Mouse (Mus musculus): Measurements from ENCODE around the gene Nudt4. TPM values are rescaled to one million over a fixed set of nuclear protein-coding genes. Genes with fewer than 3 reads are reported as not detected.

The Nudt4 gene
- polyA plus RNA-seq, 1 experiment from 2014 or later, result 98.6 TPM

GRCm38 (mm10) chr10:95508793-95509192 is 55.2 kb downstream of the Nudt4 start:
- Histone ChIP-seq H3K4me2 (replicated peaks) (no peak overlapping the region), H3K27ac (no peak overlapping the region), H3K36me3 (no peaks in the 10 kb centered on the region), H3K9me3 (no peaks in the 10 kb centered on the region; the same call in 1 of the 2 replicates), H3K9ac (no peak overlapping the region), H3K27me3 (no peaks in the 10 kb centered on the region), H3K4me1 (peaks cover under 1% of the 10 kb centered on the region), H3K4me3 (no peak overlapping the region)
- no peak for ATAC-seq (ENCODE audit: low FRiP score, low read depth)
- WGBS, result 82% methylated on average over 6 of the region's 6 CpGs

GRCm38 (mm10) chr10:95508126-95508525 is 55.8 kb downstream of the Nudt4 start:
- Histone ChIP-seq H3K36me3 (no peaks in the 10 kb centered on the region), H3K4me3 (no peak overlapping the region), H3K4me1 (no peaks in the 10 kb centered on the region), H3K27me3 (no peaks in the 10 kb centered on the region), H3K9ac (no peak overlapping the region), H3K27ac (no peak overlapping the region), H3K9me3 (no peaks in the 10 kb centered on the region; the same call in 1 of the 2 replicates), H3K4me2 (replicated peaks) (no peak overlapping the region)
- ATAC-seq (ENCODE audit: low FRiP score, low read depth), result no peak
- WGBS, result 80% methylated on average over 8 of the region's 8 CpGs

DNA sequence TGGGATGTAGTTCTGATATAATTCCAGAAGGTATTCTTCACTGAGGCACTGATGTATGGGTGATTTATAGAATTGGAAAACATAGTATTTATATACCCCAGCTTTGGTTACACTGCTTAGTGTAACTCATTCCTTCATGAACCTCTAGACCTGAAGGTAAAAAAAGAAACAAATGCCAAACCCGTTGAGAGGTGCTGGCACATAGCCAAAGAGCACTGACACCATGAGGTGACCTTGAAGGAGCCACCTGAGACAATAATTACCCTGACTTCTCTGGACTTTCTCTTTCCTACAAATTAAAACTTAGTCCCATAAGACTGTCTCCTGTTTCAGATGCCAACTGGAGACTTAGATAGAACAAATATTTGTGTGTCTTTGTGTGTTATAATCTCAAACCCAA is 59.6 kb downstream of the Nudt4 start:
- no peaks in the 10 kb centered on the region for H3K9me3 ChIP-seq
- H3K27ac ChIP-seq, result no peak overlapping the region
- H3K27me3 ChIP-seq, result no peaks in the 10 kb centered on the region
- no peaks in the 10 kb centered on the region for H3K36me3 ChIP-seq
- H3K4me2 ChIP-seq (replicated peaks), result no peak overlapping the region
- H3K9ac ChIP-seq, result no peak overlapping the region
- no peak for ATAC-seq (ENCODE audit: low FRiP score, low read depth)
- no peak overlapping the region for H3K4me3 ChIP-seq
- 21% methylated on average over 1 of the region's 1 CpGs for WGBS
- peaks cover 9% of the 10 kb centered on the region for H3K4me1 ChIP-seq

DNA sequence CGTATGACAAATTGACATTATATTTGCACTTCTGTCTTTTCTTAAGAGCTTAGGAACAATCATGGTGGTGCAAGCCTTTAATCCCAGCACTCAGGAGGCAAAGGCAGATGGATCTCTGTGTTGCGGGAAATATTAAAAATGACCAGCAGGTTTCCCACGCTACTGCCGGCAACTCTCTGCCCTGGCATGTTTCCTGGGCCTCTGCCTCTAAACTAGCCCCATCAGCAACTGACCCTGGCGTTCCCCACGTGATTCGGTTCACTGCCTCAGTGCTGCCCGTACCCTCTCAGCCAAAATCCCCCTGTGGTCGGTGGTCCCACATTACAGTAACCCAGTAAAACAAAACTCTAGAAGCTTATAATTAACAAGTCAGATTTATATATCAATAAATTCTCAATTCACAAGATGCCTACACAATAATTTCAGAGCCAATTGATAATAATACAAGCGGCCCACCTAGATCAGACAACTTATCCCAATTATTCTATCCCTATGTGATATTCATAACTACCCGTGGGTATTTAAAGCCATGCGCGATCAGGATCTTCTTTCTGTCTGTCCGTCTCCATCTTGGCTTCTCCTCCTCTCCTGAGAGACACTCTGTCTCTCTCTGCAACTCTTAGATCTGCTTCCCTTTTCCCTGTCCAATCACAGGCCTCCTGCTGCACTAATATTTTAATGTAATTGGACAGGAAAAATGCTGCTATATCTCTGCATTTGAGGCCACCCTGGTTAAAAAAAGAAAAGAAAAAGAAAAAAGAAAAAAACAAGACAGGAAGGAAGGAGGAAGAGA is 60.3 kb downstream of the Nudt4 start:
- 84% methylated on average over 14 of the region's 14 CpGs for WGBS
- no peak overlapping the region for H3K27ac ChIP-seq

GRCm38 (mm10) chr10:95501463-95502081 is 62.4 kb downstream of the Nudt4 start, which contains the start of gene Mrpl42:
TSS of gene Mrpl42 (minus strand) at chr10:95501940.
- peak; percentile 94 for ATAC-seq (ENCODE audit: low FRiP score, low read depth)
- peaks cover 15% of the 10 kb centered on the region for H3K36me3 ChIP-seq
- peaks cover 9% of the 10 kb centered on the region for H3K4me1 ChIP-seq
- no peaks in the 10 kb centered on the region for H3K27me3 ChIP-seq
- H3K9me3 ChIP-seq, result no peaks in the 10 kb centered on the region
- H3K4me3 ChIP-seq, result peak within 1 kb of the TSS; percentile 65
- 0% methylated on average over 35 of the region's 35 CpGs for WGBS
- peak within 1 kb of the TSS; percentile 81 for H3K9ac ChIP-seq
- H3K4me2 ChIP-seq (replicated peaks), result peak within 1 kb of the TSS; percentile 73
- H3K27ac ChIP-seq, result peak within 1 kb of the TSS; percentile 76

More for the DNA sequence above, 60.3 kb downstream of the Nudt4 start:
- H3K9ac ChIP-seq, result no peak overlapping the region
- no peak for ATAC-seq (ENCODE audit: low FRiP score, low read depth)
- no peaks in the 10 kb centered on the region for H3K9me3 ChIP-seq
- no peak overlapping the region for H3K4me3 ChIP-seq
- no peaks in the 10 kb centered on the region for H3K36me3 ChIP-seq
- peaks cover 9% of the 10 kb centered on the region for H3K4me1 ChIP-seq
- no peaks in the 10 kb centered on the region for H3K27me3 ChIP-seq
- H3K4me2 ChIP-seq (replicated peaks), result no peak overlapping the region

- Histone ChIP-seq H3K9me3 (no peaks in the 10 kb centered on the region), H3K9ac (peak overlapping the region; percentile 81), H3K4me1 (peaks cover 9% of the 10 kb centered on the region), H3K4me3 (peak overlapping the region; percentile 65), H3K27me3 (no peaks in the 10 kb centered on the region), H3K27ac (peak overlapping the region; percentile 76), H3K36me3 (peaks cover 16% of the 10 kb centered on the region), H3K4me2 (replicated peaks) (peak overlapping the region; percentile 73)
- under 1% methylated on average over 7 of the region's 7 CpGs for WGBS
- ATAC-seq (ENCODE audit: low FRiP score, low read depth), result no peak
These were observed 62.9 kb downstream of the Nudt4 start for GRCm38 (mm10) chr10:95501033-95501432.

Small RNA genes lying within 50 kb of the gene (microRNA-seq; reads per million reads assigned to microRNA genes)
- gene Mir3058, result 8.5 reads per million, percentile 25 among the genes with 10 or more reads in this experiment

Other genes with a start within 250 kb of the Nudt4 start
- gene Cradd, start 240.0 kb downstream of the Nudt4 start, polyA plus RNA-seq (2015; fragmentation: Nextera tagmentation; extraction: Ambion mirVana), result 9.7 and 11.4 TPM in 2 replicates
- 72.7 and 88.6 TPM in 2 replicates for gene Socs2, start 147.0 kb downstream of the Nudt4 start, polyA plus RNA-seq (2015; fragmentation: Nextera tagmentation; extraction: Ambion mirVana)
- 311 and 329 TPM in 2 replicates for gene Mrpl42, start 62.2 kb downstream of the Nudt4 start, polyA plus RNA-seq (2015; fragmentation: Nextera tagmentation; extraction: Ambion mirVana)
- 333 and 339 TPM in 2 replicates for gene Ube2n, start 49.0 kb downstream of the Nudt4 start, polyA plus RNA-seq (2015; fragmentation: Nextera tagmentation; extraction: Ambion mirVana)
- gene Anapc15-ps, start 109.3 kb upstream of the Nudt4 start, polyA plus RNA-seq (2015; fragmentation: Nextera tagmentation; extraction: Ambion mirVana), result 0.43 TPM in 1 of 2 replicates, not detected in the other

Data from limb, embryonic 13.5 days (tissue).